Mouse (Mus musculus) CD4-positive naive resting alpha-beta T cell, adult 76 days (primary cell): ENCODE results near the gene Fbxw11. TPM values are rescaled to one million over a fixed set of nuclear protein-coding genes. Genes with fewer than 3 reads are reported as not detected.

Experiments
- total RNA-seq: library from RNA; stranded (reverse); gene quantifications from one replicate; pipeline ENCODE4 v1.2.4, GENCODE M21; 2023

Fbxw11 gene
- total RNA-seq: 59.7 TPM

DNA sequence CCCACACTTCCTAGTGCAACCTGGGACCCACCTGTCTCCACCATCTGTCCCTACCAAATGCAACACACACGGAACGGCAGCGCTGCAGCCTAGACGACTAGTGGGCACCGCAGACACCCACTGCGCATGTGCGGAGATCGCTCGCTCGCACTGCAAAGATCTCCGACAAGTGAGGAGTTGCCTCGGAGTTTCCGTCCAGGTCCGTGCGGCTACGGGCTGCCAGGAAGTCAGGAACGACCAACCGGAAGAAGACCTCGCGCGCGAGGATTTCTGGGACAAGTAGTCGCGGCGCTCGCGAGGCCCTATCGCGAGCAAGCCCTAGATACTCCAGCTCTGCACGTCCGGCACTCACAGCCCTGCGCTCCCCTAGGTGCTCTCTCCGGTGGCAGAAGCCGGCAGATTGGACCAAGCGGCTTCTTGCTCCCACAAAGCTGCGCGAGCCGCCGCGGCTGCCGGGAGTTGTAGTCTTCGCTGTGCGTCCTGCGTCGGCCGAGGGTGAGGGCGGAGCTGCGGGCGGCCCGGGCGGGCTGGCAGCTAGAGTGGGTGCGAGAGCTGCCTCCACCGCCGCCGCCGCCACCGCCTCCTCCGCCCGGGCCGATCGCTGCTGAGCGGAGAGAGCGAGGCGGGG is at the start of gene Fbxw11:
TSS of gene Fbxw11 (plus strand) at position 476 of the 628 bp plus-strand sequence.

Other genes starting within 250 kb of the Fbxw11 start
- 5.8 TPM for gene Ubtd2, start 187.4 kb upstream of the Fbxw11 start, total RNA-seq
- gene Efcab9, start 110.6 kb upstream of the Fbxw11 start, total RNA-seq: not detected
- 271 TPM for gene Stk10, start 109.4 kb upstream of the Fbxw11 start, total RNA-seq
- not detected for gene Smim23, start 181.9 kb downstream of the Fbxw11 start, total RNA-seq